Mouse (Mus musculus) heart, postnatal 14 days (tissue): ENCODE data around the gene Hip1. TPM values are rescaled to one million over a fixed set of nuclear protein-coding genes. Genes with fewer than 3 reads are reported as not detected.
A peak's percentile ranks its signal among the peaks of the same experiment; 100 is the strongest.
"Not testable (repeated sequence)": the region's sequence is repeated elsewhere in the genome, so short reads cannot be mapped to it uniquely, and the experiment has no call there.

Source experiments
- DNase-seq, 2 experiments: peaks; one replicate each; pipeline ENCODE4 v3.0.0; 2021 to 2022
- intact Hi-C: fragments of 180-260 bp; cut with DNase I; formaldehyde crosslinking; loops from one replicate; pipeline ENCODE4 v1.15.1; 2025
- total RNA-seq, 2 experiments: library from RNA; stranded (reverse); gene quantifications; 2 replicates each; pipeline ENCODE4 v1.2.3; 2021

Hip1 gene
- total RNA-seq, 2 experiments from 2014 or later, result 45.6 to 45.9 TPM

DNA sequence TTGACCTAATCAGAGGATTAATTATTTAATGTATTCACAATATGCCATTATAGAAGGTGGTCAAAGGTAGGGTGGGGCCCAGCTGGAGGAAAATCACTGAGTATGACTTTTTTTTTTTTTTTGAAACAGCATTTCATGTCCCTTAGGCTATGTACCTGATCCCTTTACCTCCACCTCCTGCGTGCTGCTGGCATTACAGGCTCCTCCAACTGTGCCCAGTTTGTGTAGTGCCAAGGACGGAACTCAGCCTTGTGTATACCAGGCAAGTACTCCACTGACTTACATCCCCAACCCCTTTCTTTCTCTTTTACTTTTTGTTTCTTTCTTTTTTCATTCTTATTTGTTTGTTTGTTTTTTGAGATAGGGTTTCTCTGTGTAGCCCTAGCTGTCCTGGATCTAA is 48.4 kb downstream of the Hip1 start:
- no peak for DNase-seq

DNA sequence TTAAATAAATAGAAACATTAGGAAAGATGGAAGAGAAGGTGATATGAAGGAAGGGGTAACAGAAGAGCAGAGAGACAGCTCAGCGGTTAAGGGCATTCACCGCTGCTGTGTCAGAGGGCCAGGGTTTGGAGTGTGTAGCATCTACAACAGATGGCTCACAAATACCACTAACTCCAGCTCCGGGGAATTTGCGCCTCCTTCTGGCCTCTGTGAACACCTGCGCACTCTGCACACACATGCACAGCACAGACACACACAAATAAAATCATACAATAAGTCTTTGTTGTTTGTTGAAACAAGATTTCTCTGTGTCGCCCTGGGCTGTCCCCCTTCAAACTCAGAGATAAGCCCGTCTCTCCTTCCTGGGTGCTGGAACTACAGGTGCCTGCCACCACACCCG is 49.4 kb downstream of the Hip1 start:
- DNase-seq, result no peak
- intact Hi-C loops, result loop anchor here (2.0 to 5.0 kb wide), 3 partner anchors 47 to 95 kb away; no protein-coding TSS in a partner anchor

More for the DNA sequence above, 48.4 kb downstream of the Hip1 start:
- intact Hi-C loops, result loop anchor here (5.0 kb wide), 1 partner anchor 46 kb away; no protein-coding TSS in a partner anchor

GRCm38 (mm10) chr5:135494183-135494910 is 50.6 kb downstream of the Hip1 start:
- peak; percentile 50 to 53 for DNase-seq
- intact Hi-C loops, result loop anchor here (2.0 to 5.0 kb wide), 3 partner anchors 37 to 94 kb away; no protein-coding TSS in a partner anchor

DNA sequence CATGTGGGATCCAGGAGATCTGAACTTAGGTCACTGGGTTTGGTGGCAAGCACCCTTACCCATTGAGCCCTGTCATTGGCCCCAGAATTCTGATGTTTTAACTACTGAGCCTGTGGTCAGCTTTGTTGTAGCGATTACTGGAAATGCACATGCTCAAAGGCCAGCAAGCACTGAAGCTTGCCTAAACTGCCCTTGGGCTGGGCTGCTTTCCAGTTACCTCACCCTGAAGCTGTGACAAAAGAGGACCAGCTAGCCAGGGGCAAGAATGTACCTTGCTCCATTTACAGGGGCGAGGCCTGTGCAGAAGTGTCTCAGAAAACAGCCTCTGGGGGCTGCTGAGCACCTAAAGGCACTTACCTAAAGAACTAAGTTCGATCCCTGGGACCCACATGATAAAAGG is 51.8 kb downstream of the Hip1 start:
- peak in 1 of 2 experiments; percentile 27 for DNase-seq

GRCm38 (mm10) chr5:135492126-135492525 is 52.8 kb downstream of the Hip1 start:
- intact Hi-C loops, result loop anchor here (5.0 kb wide), 1 partner anchor 35 kb away; no protein-coding TSS in a partner anchor
- no peak for DNase-seq

More for the DNA sequence above, 51.8 kb downstream of the Hip1 start:
- intact Hi-C loops, result loop anchor here (5.0 kb wide), 1 partner anchor 36 kb away; no protein-coding TSS in a partner anchor

DNA sequence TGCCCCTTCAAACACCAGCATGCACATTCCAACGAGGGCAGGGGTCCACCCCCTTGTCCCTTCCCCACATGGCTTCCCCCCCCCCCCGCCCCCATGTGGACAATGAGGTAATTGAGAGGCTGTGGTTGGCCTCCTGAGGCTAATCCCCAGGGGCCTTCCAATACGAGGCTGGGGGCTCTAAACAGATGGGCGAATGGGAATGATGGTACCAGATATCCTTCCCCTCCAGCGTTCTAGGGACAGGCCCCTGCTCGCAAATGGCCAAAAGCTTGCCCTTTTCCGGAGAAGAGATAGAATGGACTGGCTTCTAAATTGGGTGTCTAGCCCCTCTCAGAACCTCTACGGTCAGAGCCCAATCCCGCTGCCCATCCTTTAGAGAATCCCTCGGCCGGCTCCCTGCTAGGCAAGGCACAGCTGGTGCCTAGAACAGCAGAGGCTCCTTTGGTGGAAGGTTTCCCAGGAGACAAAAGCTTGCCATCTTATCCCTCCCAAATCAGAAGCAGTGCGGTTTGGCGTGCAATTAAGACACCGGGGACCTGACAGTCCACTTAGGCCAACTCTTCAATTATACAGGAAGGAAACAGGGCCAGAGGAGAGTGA is 55.1 kb downstream of the Hip1 start:
- no peak for DNase-seq
- intact Hi-C loops, result loop anchor here (5.0 kb wide), 1 partner anchor 32 kb away; no protein-coding TSS in a partner anchor

- intact Hi-C loops, result loop anchor here (1.0 kb wide), 1 partner anchor 23 kb away; no protein-coding TSS in a partner anchor
- DNase-seq, result peak; percentile 81 to 83
Observed at GRCm38 (mm10) chr5:135488881-135489694, 55.8 kb downstream of the Hip1 start.

GRCm38 (mm10) chr5:135488222-135488880 is 56.6 kb downstream of the Hip1 start:
- DNase-seq, result no peak
- intact Hi-C loops, result loop anchor here (1.0 kb wide), 1 partner anchor 22 kb away; no protein-coding TSS in a partner anchor

- DNase-seq, result no peak
- intact Hi-C loops, result no loop called here
Observed at GRCm38 (mm10) chr5:135485289-135485688, 59.6 kb downstream of the Hip1 start.

DNA sequence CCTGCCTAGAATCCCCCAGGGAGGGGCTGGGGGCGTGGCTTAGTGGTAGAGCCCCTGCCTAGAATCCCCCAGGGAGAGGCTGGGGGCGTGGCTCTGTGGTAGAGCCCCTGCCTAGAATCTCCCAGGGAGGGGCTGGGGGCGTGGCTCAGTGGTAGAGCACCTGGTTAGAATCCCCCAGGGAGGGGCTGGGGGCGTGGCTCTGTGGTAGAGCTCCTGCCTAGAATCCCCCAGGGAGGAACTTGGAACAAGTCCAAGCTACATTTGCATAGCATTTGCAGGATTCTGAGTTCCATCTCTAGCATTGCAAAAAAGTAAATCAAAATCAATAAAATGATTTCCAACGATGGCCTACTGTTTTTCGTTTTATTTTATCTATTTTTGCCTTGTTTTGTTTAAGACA is 61.1 kb downstream of the Hip1 start:
- intact Hi-C loops, DNase-seq: not testable (repeated sequence)

GRCm38 (mm10) chr5:135478877-135479600 is 65.9 kb downstream of the Hip1 start:
- intact Hi-C loops, result no loop called here
- DNase-seq, result no peak

GRCm38 (mm10) chr5:135476199-135476598 is 68.7 kb downstream of the Hip1 start:
- intact Hi-C loops, result no loop called here
- no peak for DNase-seq

DNA sequence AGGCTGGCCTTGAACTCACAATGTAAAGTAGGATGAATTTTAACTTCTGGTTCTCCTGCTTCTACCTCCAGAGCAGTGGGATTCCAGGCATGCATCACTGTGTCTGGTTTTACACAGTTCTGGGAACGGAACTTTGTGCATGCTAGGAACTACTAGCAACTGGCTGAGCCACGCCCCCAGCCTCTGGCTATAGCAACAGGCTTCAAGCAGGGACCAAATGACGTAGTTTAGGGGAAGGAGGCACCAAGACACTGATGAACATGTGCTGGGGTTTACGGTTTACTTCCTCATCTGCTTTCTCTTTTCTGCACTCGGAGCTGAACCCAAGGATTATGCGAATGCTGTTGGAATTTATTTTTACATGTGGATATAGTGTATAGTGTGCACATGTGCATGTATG is 72.5 kb downstream of the Hip1 start:
- intact Hi-C loops, result no loop called here
- DNase-seq, result peak in 1 of 2 experiments; percentile 33

DNA sequence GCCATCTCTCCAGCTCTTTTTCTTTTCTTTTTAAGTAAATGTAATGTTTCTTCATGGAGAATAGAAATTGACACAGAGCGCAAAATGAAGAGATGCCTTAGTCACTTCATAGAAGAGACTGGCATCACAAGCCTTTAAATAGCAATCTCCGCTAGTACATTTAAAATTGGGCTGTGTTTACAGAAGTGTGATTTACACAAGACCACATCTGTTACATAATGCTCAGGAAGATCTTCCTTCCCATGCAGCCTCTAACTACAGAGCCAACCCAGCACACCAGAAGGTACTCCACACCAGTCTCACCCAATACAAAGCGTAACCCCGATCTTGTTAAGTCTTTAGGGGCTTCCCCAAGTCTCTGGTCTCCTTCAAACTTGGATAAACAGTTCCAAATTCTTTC is 73.2 kb downstream of the Hip1 start:
- intact Hi-C loops, result no loop called here
- no peak for DNase-seq

GRCm38 (mm10) chr5:135468280-135468679 is 76.6 kb downstream of the Hip1 start:
- intact Hi-C loops, result no loop called here

DNA sequence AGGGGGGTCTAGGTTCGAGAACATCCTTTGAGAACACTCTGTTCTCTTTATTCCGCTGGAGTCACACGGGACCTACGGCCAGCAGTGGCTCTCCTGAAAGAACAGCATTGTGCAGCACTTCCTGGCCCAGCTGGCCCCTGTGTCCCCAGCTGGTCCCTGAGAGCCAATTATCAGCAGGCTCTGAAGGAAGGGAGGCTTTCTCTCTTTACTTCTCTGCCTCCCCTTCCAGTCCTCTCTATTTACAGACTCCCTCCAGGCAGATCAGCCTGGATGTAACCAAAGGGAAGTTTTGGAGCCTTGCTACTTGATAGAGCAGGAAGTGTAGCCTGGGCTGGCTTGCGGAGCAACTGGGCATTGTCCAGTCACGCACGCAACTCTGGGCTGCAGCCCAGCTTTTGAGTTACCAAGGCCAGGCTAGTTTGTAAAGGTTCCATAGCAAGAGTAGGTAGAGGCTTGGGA is 79.1 kb downstream of the Hip1 start:
- peak; percentile 61 to 65 for DNase-seq
- intact Hi-C loops, result loop anchor here (1.0 kb wide), 1 partner anchor 22 kb away; no protein-coding TSS in a partner anchor

More at GRCm38 (mm10) chr5:135468280-135468679, 76.6 kb downstream of the Hip1 start:
- no peak for DNase-seq

- no peak for DNase-seq
- intact Hi-C loops, result no loop called here
Observed at GRCm38 (mm10) chr5:135463380-135463779, 81.5 kb downstream of the Hip1 start.

GRCm38 (mm10) chr5:135460833-135461173 is 84.1 kb downstream of the Hip1 start:
- no peak for DNase-seq
- intact Hi-C loops, result no loop called here

GRCm38 (mm10) chr5:135460152-135460832 is 84.6 kb downstream of the Hip1 start:
- intact Hi-C loops, result no loop called here
- peak; percentile 25 to 54 for DNase-seq
